Mouse (Mus musculus) neural tube, embryonic 11.5 days (tissue): ENCODE data around the gene Fnbp1l. TPM values are rescaled to one million over a fixed set of nuclear protein-coding genes. Genes with fewer than 3 reads are reported as not detected.

ENCODE experiments used
- ATAC-seq: fragments of 200-750 bp; cut with Nextera tagmentation; 2 replicates; pipeline ENCODE4 v1.8.0; 2017; ENCODE audit warnings: moderate number of reproducible peaks, mild to moderate bottlenecking, moderate TSS enrichment, moderate library complexity; ENCODE audit not compliant: insufficient read depth, low FRiP score, low TSS enrichment
- DNase-seq: peaks from one replicate; pipeline ENCODE4 v3.0.0-alpha.2; 2015; ENCODE audit warnings: low spot score
- H3K27ac ChIP-seq: fragments of 300-500 bp; sonication (generic); 2 replicates; pipeline ENCODE4 v1.5.1; 2014; ENCODE audit warnings: low read depth, mild to moderate bottlenecking, low read length
- H3K27me3 ChIP-seq: fragments of 300-500 bp; sonication (generic); 2 replicates; pipeline ENCODE4 v1.6.1; 2014; ENCODE audit warnings: mild to moderate bottlenecking, low read length, mixed read lengths; ENCODE audit not compliant: control insufficient read depth, insufficient read depth
- H3K36me3 ChIP-seq: fragments of 300-500 bp; sonication (generic); 2 replicates; pipeline ENCODE4 v1.6.1; 2014; ENCODE audit warnings: mild to moderate bottlenecking, low read length, moderate library complexity, mixed read lengths; ENCODE audit not compliant: control insufficient read depth, insufficient read depth
- H3K4me1 ChIP-seq: fragments of 300-500 bp; sonication (generic); 2 replicates; pipeline ENCODE4 v1.6.1; 2014; ENCODE audit warnings: low read length, mixed read lengths; ENCODE audit not compliant: control insufficient read depth, insufficient read depth
- H3K4me2 ChIP-seq: fragments of 300-500 bp; sonication (generic); 2 replicates; pipeline ENCODE4 v1.6.1; 2014; ENCODE audit warnings: low read depth, mild to moderate bottlenecking, moderate library complexity
- H3K4me3 ChIP-seq: fragments of 300-500 bp; sonication (generic); 2 replicates; pipeline ENCODE4 v1.5.1; 2014; ENCODE audit warnings: low read depth, low read length
- H3K9ac ChIP-seq: fragments of 300-500 bp; sonication (generic); 2 replicates; pipeline ENCODE4 v1.6.1; 2014; ENCODE audit warnings: mild to moderate bottlenecking, low read length
- H3K9me3 ChIP-seq: fragments of 300-500 bp; sonication (generic); 2 replicates; pipeline ENCODE4 v1.6.1; 2016; ENCODE audit warnings: low read length; ENCODE audit not compliant: control insufficient read depth
- WGBS: fragments of 180-500 bp; shearing (Covaris S2); extraction: QIAGEN DNeasy Blood & Tissue Kit; methylation state at CpG from one replicate; pipeline ENCODE4 v1.1.7; 2014; 5-methylcytosine and 5-hydroxymethylcytosine counted together
- polyA plus RNA-seq: library from polyadenylated mRNA; unstranded; fragments of >200 nt; fragmentation: Nextera tagmentation; extraction: Ambion mirVana; gene quantifications from 2 replicates; pipeline ENCODE4 v1.2.1, GENCODE M21; 2014

The Fnbp1l gene
- 85.2 and 87.3 TPM in 2 replicates for polyA plus RNA-seq

- WGBS = 0% methylated on average over 56 of the region's 118 CpGs
- ATAC-seq = peak; percentile 87
Observed at GRCm38 (mm10) chr3:122618991-122619930, at the start of gene Fnbp1l. Gene Fnbp1l, minus strand, starts transcription at chr3:122619715.

DNA sequence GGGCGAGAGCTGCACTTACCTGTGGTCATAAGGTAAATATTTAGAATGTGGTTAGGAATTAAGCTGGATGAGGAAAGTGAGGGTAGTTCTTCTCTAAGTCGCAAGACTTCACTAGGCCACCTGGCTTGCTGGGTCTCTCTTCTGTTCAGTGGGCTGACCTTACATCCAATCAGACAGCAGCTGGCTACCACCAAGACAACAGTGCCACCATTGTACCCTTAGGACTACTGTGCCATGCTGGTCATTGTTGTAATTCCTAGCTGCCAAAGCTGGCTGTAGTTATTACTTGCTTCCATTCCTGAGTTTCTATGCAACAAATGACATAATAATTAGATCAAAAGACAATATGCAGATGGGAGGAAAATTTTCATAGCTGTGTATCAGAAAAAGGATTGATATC, 41.3 kb upstream of the Fnbp1l start:
- 78% methylated on average over 2 of the region's 2 CpGs for WGBS

More at GRCm38 (mm10) chr3:122618991-122619930, at the start of gene Fnbp1l:
- Histone ChIP-seq H3K9me3 (no peaks in the 10 kb centered on the region), H3K9ac (peak within 1 kb of the TSS; percentile 98), H3K27ac (peak within 1 kb of the TSS; percentile 97), H3K36me3 (no peaks in the 10 kb centered on the region), H3K4me2 (peak within 1 kb of the TSS; percentile 78), H3K27me3 (no peaks in the 10 kb centered on the region), H3K4me3 (peak within 1 kb of the TSS; percentile 78), H3K4me1 (peaks cover 14% of the 10 kb centered on the region)
- peak; percentile 91 for DNase-seq

GRCm38 (mm10) chr3:122659261-122659917, 39.9 kb upstream of the Fnbp1l start:
- ATAC-seq (no peak), DNase-seq (no peak)
- Histone ChIP-seq H3K27ac (no peak overlapping the region), H3K9me3 (no peaks in the 10 kb centered on the region), H3K9ac (no peak overlapping the region), H3K4me2 (no peak overlapping the region), H3K36me3 (no peaks in the 10 kb centered on the region), H3K4me3 (no peak overlapping the region), H3K4me1 (no peaks in the 10 kb centered on the region), H3K27me3 (no peaks in the 10 kb centered on the region)
- WGBS = 83% methylated on average over 5 of the region's 5 CpGs

More for the DNA sequence above, 41.3 kb upstream of the Fnbp1l start:
- H3K4me2 ChIP-seq = no peak overlapping the region
- no peaks in the 10 kb centered on the region for H3K27me3 ChIP-seq
- H3K4me1 ChIP-seq = no peaks in the 10 kb centered on the region
- ATAC-seq (no peak), DNase-seq (no peak)
- no peak overlapping the region for H3K4me3 ChIP-seq
- no peaks in the 10 kb centered on the region for H3K9me3 ChIP-seq
- H3K36me3 ChIP-seq = no peaks in the 10 kb centered on the region
- H3K9ac ChIP-seq = no peak overlapping the region
- H3K27ac ChIP-seq = no peak overlapping the region

DNA sequence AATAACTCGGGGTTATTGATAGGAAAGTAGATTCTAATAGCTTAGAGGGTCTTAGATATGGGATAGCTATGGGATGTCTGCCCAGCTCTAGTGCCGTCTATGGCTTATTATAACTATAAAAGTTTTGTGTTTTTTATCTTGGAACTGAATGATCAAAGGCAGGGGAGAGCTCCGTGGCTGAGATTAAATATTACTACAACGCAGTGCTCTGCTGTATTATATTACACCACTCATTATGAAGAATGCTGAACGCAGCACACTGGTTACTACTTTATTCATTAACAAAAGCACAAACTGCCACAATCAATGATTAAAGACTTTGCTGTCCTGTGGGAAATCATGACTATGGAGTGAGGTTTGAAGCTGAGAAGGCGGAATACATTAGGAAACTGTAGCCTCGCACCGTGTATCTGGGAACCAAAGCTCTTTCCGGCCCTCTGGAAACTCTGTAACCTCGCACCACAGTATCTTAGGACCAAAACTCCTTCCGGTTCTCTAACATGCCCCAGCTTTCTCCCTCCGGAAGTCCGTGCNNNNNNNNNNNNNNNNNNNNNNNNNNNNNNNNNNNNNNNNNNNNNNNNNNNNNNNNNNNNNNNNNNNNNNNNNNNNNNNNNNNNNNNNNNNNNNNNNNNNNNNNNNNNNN, 27.8 kb upstream of the Fnbp1l start:
- Histone ChIP-seq H3K27me3 (no peaks in the 10 kb centered on the region), H3K4me1 (no peaks in the 10 kb centered on the region), H3K4me2 (no peak overlapping the region), H3K9ac (no peak overlapping the region), H3K27ac (no peak overlapping the region), H3K36me3 (no peaks in the 10 kb centered on the region), H3K4me3 (no peak overlapping the region), H3K9me3 (no peaks in the 10 kb centered on the region)
- DNase-seq (no peak), ATAC-seq (no peak)
- WGBS = 66% methylated on average over 13 of the region's 13 CpGs

DNA sequence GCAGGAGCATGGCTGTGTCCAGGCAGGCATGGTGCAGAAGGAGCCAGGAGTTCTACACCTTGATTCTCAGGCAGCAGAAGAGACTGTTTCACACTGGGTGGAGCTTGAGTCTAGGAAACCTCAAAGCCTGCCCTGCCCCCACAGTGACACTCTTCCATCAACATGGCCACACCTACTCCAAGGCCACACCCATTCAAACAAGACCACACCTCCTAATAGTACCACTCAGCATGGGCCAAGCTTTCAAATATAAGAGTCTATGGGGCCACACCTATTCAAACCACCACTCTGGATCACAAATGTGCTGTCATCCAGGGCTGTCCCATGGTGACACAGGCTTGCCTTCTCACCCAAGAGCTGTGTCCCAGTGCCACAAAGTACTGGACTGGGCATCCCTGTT, 20.8 kb upstream of the Fnbp1l start:
- Histone ChIP-seq H3K9ac (no peak overlapping the region), H3K36me3 (no peaks in the 10 kb centered on the region), H3K4me1 (no peaks in the 10 kb centered on the region), H3K27ac (no peak overlapping the region), H3K9me3 (no peaks in the 10 kb centered on the region), H3K4me3 (no peak overlapping the region), H3K4me2 (no peak overlapping the region), H3K27me3 (no peaks in the 10 kb centered on the region)
- DNase-seq = no peak
- ATAC-seq = no peak

GRCm38 (mm10) chr3:122639197-122639475, 19.6 kb upstream of the Fnbp1l start:
- Histone ChIP-seq H3K9me3 (no peaks in the 10 kb centered on the region), H3K4me2 (no peak overlapping the region), H3K27ac (no peak overlapping the region), H3K9ac (no peak overlapping the region), H3K4me1 (no peaks in the 10 kb centered on the region), H3K27me3 (no peaks in the 10 kb centered on the region), H3K4me3 (no peak overlapping the region), H3K36me3 (no peaks in the 10 kb centered on the region)
- DNase-seq = no peak
- WGBS = 75% methylated on average over 2 of the region's 2 CpGs
- ATAC-seq = 0 out of 2 replicates have a peak, but pooled peaks have one; percentile 29

GRCm38 (mm10) chr3:122638329-122639196, 19.0 kb upstream of the Fnbp1l start:
- no peak overlapping the region for H3K9ac ChIP-seq
- H3K27me3 ChIP-seq = no peaks in the 10 kb centered on the region
- DNase-seq = peak; percentile 96
- no peak overlapping the region for H3K4me3 ChIP-seq
- no peaks in the 10 kb centered on the region for H3K9me3 ChIP-seq
- peak; percentile 77 for ATAC-seq
- H3K4me2 ChIP-seq = no peak overlapping the region
- WGBS = 39% methylated on average over 14 of the region's 14 CpGs
- no peak overlapping the region for H3K27ac ChIP-seq
- no peaks in the 10 kb centered on the region for H3K36me3 ChIP-seq
- no peaks in the 10 kb centered on the region for H3K4me1 ChIP-seq

DNA sequence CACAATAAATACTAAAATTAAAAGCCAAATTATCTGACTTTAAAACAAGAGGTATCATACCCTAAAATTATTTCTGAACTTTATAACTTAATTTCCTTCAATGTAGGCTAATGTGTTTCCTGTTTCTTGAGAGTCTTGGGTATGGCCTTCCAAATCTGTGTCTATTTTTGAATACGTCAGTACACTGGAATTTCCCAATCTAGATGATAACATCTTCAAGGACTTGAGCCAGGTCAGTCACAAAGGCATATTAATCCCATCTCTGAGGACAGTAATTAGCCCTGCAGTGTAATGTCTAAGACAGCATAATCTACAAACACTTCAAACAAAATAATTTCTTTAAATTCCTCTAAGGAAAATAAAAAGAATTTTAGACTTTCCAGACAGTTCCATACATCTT, 17.8 kb upstream of the Fnbp1l start:
- Histone ChIP-seq H3K4me1 (no peaks in the 10 kb centered on the region), H3K9ac (no peak overlapping the region), H3K27me3 (no peaks in the 10 kb centered on the region), H3K9me3 (no peaks in the 10 kb centered on the region), H3K36me3 (no peaks in the 10 kb centered on the region), H3K27ac (no peak overlapping the region), H3K4me2 (no peak overlapping the region), H3K4me3 (no peak overlapping the region)
- DNase-seq = no peak
- no peak for ATAC-seq
- WGBS = 84% methylated on average over 1 of the region's 1 CpGs
